Mouse (Mus musculus): ENCODE measurements at regions not wholly inside any gene's neighbourhood (a gene's known extent, or its start where the extent isn't known, plus 50 kb on each side); places are given as distances from the start of the nearest gene placed in this dataset.
A peak's percentile ranks its signal among the peaks of the same experiment; 100 is the strongest.

DNA sequence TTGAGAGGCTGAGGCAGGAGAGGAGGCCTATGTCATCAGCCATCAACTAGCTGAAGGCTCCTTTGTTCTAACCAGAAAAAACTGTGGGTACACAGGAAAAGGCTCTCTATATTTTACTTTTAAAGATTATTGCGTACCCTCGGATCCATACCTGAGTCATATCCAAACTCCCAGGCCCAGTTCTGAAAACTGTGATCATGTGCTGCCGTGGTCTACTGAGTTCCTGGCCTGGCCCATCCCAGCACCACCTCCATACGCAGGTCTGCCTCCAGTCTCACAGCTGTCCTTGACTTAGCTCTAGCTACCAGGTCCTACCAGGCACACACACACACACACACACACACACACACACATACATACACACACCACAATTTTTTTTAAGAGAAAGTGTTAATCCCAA, 87.0 kb upstream of the Hs6st1 start:
- DNase-seq: no peak

DNA sequence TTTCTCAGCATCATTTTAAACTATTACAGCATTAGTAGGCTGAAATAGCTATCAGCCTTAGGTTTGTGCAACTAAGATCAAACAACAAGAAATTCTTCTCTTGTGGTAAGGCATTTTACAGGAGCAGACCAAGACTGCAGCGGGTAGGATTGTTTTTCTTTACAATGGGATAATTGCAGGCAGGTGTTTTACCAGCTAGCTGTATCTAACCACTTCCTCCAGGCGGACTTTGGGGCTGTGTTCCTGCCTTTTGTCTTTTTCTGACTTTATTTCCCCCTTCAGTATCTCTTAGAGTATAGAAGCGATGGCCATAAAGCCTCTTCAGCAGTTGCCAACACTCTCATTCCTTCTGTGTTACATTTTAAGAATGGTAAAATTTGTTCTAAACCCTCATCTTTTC, 84.8 kb upstream of the Hs6st1 start:
- no peak for DNase-seq

DNA sequence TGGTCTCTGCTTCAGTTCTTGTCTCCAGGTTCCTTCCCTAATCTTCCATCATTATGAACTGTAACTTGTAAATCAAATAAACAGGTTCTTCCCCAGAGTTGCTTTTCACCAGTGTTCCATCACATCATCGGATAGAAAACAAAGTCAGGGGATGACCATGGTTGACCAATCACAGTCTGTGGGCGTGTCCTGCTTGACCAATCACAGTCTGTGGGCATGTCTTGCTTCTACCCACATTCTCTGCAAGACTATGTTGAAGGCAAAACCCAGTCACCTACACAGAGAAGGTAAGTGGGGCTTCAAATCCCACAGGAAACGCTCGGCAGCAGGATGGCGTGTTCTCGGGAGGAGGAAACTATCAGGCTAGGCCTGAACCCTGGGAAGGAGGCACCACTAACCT, 82.9 kb upstream of the Hs6st1 start:
- no peak for DNase-seq

DNA sequence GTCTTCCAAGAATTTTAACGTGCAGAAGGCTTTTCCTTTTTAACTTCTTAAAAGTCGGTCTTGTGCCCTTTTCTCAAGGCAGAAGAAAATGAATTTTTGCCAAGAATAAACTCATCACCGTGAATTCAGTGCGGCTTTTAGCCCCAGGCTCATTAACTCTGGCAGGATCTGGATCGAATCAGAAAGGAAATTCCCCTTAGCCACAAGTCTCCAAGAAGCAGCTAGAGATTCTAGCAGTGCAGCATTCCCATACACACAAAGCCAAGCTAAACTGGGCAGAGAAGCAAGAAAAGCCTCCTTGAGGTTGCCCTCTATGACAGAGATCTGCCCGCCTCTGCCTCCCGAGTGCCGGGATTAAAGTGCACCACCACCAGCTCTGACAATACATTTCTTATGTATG, 81.5 kb upstream of the Hs6st1 start:
- no peak for DNase-seq

DNA sequence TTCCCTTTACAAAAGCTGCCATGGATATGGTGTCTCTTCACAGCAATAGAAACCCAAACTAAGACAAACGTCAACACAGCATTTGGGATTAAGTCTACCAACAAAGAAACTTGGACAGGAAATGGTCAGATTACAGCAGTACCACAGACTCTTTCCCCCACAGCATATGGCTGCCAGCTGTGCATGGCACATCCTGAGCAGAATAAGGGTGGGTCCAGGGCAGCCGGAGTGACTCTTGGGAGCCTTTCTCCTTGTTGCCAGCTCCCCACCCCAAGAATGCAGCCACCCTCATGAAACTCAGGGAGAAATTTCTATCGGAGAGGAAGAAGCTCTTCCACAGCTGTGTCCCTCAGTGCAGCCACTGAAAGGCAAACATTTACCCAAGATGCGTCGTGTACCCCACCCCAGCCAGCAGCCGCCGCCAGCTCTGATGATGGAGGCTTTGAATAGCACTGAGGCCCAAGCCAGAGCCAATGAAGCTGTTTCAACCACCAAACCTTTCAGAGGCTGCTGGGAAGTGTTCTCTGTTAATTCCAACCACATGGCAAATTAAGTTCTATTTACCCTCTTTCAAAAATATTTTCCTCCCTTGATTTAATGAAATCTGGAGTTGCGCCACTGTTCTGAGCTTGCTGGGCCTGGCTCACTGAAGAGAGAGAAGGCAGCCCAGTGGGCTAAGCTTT, 75.8 kb upstream of the Hs6st1 start:
- DNase-seq: no peak

DNA sequence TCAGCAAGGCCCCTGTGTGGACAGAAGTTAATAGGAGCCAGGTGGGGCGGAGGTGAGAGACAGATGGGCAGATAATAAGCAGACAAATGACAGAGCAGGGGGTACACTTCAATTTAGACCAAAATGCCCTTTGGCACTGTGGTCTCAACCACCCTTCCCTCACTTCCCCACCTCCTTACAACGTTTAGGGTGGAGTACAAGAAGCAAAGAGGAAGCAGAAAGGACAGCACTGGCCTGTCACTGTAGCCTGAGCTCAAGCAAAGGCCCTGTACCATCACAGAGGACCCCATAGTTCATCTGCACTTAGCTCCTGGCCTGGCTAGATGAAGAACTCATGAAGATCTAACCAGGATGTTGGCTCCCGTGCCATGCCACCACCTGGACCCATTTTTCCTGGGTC, 75.3 kb upstream of the Hs6st1 start:
- no peak for DNase-seq

DNA sequence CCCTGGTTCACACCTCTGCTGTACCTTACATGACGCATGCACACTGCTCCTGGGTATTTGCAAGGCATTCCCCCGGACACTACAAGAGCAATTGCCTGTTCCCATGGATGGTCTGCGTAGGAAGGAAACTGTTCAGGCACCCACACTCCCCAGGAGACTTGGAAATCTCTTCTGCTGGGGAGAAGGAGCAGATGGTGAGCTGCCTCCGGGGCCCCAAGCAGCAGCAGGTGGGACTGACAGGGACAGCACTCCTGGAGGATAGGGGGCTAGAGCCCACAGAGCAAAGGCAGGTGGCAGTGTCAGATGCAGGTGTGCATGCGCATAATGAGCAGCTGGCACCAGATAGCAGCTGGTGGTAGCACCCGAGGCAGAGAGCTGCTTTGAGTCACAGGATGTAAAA, 72.5 kb upstream of the Hs6st1 start:
- no peak for DNase-seq

DNA sequence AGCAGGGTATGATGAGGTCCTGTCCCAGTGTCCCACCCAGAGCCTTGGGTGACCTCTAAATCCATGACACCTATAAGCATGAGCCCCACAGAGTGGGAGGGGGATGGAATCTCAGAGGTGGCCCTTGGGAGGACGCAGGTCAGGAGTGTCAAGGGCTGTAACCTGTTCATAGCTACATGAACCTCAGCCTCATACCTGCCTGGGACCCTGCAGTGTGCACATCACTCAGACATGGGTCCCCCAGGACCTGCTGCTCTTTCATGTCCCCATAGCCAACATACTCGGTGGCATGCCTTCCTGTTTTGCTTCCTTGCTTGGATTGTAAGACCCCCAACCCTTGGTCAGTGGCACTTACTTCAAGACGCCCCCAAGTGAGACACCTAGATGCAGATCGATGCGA, 66.9 kb upstream of the Hs6st1 start:
- DNase-seq: no peak

DNA sequence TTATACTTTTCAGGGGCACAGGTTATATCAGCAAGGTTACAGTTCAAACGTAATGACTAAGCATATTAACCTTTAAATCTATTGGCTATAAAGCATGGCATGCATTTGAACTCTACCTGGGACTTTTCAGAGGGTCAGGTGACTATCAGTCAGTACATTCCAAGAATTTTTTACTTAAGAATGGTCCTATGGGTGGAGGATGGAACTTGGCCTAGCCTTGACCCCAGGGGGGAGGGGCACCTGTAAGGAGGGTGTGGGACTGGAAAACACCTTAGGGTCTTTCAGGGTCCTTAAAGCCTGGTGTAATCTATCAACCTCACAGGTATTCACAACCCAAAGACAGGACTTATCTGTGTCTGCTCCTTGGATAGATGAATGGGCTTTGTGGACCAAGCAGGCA, 66.4 kb upstream of the Hs6st1 start:
- no peak for DNase-seq

DNA sequence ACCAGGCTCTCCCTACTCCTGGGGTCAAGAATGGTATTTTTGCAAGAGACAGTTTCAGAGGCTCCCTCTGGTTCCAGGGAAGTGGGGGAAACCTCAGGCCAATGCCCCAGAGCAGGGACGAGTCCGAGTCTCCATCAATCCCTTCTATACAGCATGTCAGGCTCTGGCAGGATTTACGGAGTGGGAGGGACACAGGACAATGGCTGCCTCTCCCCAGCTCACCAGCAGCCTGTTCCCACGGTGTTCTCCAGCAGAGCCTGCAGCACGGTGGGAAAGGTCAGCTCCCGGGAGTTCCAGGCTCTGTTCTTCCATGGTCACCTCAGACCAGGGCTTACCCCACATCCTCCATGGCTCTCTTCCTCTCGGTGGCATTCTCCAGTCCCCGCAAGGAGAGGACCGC, 64.6 kb upstream of the Hs6st1 start:
- DNase-seq: no peak

- no peak for DNase-seq
Observed at GRCm38 (mm10) chr1:36008598-36008997, 59.6 kb upstream of the Hs6st1 start.

DNA sequence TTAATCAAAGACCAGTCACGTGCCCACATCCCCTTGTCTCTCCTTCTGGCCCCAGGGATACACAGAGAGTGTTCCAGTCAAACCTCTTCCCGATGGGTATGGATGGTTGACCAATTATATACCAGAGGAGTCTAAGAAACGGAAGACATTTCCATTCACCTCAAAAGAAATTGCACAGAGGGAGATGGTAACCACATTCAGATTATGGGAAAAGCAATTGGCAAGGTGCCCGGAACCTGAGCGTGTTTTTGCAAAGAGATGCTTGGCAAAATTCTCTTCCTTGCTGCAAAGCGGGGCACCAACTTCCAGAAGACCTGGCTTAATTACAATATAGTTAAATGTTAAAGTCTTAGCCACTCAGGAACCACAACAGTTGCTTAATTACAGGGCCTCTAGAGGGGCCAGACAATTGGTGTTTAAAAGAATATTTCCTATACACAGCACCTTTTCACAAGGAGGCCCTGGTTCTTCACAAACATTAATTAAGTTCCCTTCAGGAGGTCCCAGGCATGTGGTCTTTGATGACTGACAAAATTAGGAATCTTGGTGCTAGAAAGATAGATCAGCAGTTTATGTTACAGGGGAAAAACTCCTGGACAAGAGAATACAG, 59.1 kb upstream of the Hs6st1 start:
- DNase-seq: no peak

DNA sequence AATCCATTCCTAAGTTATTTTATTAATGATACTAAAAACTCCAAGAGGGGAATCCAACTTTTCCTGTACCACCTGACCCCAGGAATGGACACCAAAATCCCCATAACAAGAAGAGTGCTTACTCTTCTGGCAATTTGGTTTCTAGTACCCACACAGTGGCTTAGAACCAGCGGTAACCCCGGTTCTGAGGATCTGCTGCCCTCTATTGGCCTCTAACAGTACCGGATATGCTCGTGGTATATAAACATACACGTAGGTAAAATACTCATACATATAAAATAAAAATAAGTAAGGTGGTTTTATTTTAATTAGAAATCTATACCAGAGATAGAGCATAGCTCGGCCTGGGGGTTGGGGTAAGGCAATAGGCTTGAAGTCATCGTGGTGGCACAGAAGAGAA, 58.0 kb upstream of the Hs6st1 start:
- DNase-seq: no peak

DNA sequence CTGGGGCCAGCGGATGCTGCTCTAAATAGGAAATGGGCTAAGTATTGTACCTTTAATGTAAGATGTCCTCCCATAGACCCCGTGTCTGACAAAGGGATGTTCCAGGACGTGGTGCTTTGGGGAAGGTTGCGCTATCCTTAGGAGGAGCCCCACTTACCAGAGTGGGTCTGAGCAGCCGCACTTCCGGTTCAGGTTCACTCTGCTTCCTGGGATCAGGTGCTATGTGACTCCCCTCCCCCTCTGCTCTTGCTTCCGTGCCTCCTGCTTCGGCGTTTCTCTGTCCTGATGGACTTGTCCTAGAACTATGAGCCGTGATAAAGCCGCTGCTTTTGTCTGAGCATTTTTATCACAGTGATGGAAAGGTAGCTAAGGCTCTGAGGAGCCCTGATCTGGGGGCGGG, 57.4 kb upstream of the Hs6st1 start:
- DNase-seq: no peak

GRCm38 (mm10) chr1:36012081-36012765, 56.0 kb upstream of the Hs6st1 start:
- peak; percentile 53 for DNase-seq

DNA sequence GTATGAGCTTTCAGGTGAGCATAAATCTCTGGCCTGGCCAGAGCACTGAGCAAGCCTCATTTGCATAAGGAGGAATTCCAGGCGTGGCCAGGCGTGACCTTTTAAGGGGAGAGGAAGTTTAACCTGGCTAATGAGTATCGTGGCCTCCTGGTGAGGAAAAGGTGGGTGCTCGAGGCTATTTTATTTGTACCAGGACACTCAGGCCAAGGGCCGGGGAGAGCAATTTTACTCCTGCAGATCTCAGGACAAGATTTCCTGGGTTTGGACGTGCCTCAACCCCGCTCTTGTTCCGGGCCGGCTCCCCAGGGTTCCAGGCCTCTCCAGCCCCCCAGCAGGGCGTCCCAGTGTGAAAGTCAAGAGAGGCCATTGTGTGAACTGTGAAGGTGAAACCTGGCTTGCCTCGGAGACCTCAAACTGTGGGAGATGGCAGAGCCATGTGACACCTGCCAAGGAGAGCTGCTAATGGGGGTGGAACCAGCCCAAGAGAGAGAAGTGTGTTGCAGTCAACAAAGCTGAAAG, 54.3 kb upstream of the Hs6st1 start:
- DNase-seq: peak; percentile 42

- no peak for DNase-seq
Observed at GRCm38 (mm10) chr1:36014372-36014771, 53.8 kb upstream of the Hs6st1 start.

DNA sequence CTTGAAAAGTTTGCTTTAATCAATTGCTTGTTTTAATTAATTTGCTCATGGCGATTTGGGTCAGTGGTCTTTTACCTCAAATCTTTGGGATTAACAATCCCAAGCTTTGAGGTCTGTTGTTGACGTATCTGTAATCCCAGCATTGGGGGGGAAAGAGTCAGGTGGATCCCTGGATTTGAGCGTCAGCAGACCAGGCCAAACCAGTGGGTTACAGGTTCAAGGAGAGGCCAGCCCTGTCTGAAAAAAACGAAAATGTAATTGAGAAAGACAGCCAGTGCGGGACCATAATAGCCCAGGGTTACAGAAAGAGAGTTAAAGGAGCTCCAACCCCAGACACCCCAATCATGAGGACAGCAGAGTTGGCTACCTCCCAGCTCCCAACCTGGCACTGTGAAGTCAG, 53.0 kb upstream of the Hs6st1 start:
- DNase-seq: no peak

GRCm38 (mm10) chr1:36016566-36016965, 51.6 kb upstream of the Hs6st1 start:
- no peak for DNase-seq

DNA sequence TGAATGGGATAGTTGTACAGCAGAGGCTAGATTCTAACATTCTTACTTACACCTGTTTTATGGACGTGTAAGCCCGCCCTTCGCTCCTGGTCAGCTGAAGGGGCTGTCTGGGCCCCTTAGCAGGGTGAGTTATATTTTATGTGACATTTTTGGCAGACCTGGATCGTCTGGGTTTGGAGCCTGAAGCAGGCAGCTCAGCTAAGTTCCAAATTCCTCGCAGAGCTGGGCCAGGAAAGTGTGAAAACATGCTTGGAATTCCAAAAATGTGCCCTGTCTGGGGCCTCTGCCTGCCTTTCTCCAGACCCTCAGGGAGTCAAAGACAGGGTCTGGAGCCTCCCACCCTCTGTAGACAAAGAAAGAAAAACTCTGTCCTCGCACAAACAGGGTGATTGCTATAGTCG, 51.1 kb upstream of the Hs6st1 start:
- DNase-seq: no peak

- no peak for DNase-seq
Observed at GRCm38 (mm10) chr1:36017656-36018055, 50.5 kb upstream of the Hs6st1 start.
